Mouse (Mus musculus): ENCODE results near the gene Gm42906.
A peak's percentile ranks its signal among the peaks of the same experiment; 100 is the strongest.

Gene Gm42906

DNA sequence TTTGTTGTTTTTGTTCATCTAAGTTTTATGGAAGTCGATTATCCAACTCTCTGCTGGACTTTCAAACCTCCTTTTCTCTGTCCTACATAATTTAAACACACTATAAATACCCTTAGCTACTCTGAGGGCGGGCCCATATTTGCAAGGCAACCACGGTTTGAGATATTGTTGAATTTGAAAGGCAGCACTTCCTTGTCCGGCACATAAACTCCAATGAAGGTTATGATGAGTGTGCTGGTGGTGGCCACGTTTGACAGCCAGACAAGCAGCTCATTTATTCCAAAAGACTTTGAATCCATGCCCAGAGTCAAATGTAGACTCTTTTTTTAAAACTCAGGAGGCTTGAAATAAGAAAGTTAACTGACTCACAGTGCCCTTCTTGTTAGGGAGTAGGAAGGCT, 33.3 kb downstream of the Gm42906 start:
- DNase-seq (ENCODE audit: low read depth, low spot score): no peak

DNA sequence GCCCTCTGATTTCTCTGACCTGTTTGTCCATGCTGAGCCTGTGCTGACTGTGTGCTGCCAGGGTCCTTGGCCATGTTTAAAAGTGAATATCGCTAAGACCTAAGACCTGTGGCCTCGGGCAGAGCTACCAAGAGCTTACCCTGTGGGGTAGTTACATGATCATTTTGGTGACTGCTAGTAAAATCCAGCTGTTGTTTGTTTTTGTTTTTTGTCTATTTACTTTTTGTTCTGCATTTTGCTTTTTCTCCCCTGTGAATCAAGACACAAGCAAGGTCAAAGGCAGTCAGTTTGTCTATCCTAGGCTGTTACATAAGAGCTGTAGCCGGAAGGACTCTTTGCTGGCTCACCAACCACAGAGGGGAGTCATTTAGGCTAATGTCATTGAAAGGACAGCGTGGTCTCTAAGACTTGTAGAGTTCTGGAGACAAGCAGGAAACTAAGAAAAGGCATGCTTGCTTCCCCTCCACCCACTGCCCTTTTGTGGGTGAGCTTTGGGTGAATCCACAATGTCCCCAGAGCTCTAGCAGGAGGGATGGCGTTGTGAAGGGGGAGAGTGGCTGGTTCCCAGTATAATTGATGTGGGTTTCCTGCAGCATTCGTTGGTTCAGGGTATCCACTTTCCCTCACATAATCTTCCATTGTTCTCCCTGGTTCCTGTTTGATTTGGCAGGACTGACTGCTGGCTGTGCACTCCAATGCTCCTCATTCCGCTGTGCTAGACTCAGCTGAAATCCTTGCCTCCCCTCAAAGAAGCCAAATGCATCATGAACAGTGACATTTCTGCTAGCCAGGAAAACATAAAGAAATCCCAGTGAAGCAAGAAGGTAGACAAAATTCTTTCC, 33.9 kb downstream of the Gm42906 start:
- DNase-seq (ENCODE audit: low read depth, low spot score): no peak

DNA sequence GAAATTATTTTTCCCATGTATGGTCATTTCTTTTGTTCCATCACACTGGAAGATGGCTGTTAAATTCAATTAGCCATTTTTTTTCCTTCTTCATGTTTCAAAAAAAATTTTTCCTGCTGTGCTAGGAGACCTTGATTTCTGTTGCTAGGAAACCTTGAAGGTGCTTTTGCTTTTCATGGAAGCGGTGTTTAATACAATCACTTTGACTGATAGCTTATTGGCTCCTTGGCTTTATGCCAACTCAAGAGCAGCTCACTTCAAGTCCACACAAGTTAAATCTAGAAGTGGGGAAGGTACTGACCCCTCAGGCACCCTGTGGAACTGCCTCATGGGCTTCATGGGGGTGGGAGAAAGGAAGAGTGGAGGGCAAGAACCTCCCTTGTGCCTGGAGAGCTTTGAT, 38.1 kb downstream of the Gm42906 start:
- no peak for DNase-seq (ENCODE audit: low read depth, low spot score)

GRCm38 (mm10) chr5:151379896-151380295, 48.1 kb downstream of the Gm42906 start:
- DNase-seq (ENCODE audit: low read depth, low spot score): no peak

GRCm38 (mm10) chr5:151379210-151379609, 48.8 kb downstream of the Gm42906 start:
- no peak for DNase-seq (ENCODE audit: low read depth, low spot score)

DNA sequence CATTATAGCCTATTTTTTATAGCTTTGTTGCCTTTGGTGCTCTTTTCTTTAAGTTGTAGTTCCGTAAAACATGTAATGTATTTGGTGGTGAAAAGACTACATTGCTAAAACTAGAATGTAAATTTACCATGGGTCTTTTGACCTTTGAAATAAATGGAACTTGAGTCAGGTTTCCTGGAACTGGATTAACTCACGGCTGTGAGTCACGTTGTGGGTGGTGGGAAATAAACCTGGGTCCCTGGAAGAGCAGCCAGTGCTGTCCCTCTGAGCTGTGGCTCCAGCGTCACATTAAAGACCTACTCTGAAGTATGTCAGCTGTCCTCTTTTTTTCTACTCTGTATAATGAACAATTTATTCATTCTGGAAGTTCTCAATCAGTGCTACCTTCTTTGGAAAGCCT, 51.0 kb downstream of the Gm42906 start:
- no peak for DNase-seq (ENCODE audit: low read depth, low spot score)

GRCm38 (mm10) chr5:151374825-151375224, 53.1 kb downstream of the Gm42906 start:
- DNase-seq (ENCODE audit: low read depth, low spot score): no peak

DNA sequence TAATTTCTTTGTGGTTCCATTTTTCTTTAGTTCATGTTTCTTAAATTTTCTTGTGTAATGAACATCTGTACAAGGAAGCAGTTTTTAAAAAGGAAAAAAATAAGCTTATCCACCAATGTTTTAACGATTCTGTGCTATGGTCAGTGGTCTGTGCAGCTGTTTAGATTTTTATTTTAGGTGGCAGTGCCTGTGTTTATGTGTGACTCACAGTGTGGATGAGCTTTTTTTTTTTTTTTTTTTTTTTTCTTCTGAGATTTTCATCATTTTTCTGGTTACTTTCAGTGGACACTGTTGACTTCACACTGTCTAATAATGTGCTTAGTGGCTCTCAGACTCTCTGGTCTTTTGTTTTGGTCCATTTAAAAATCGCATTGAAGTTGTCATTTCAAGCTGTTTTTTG, 56.8 kb downstream of the Gm42906 start:
- no peak for DNase-seq (ENCODE audit: low read depth, low spot score)

- no peak for DNase-seq (ENCODE audit: low read depth, low spot score)
Measured at GRCm38 (mm10) chr5:151369306-151369721, 58.6 kb downstream of the Gm42906 start.

GRCm38 (mm10) chr5:151368395-151369190, 59.4 kb downstream of the Gm42906 start:
- peak; percentile 98 for DNase-seq (ENCODE audit: low read depth, low spot score)

DNA sequence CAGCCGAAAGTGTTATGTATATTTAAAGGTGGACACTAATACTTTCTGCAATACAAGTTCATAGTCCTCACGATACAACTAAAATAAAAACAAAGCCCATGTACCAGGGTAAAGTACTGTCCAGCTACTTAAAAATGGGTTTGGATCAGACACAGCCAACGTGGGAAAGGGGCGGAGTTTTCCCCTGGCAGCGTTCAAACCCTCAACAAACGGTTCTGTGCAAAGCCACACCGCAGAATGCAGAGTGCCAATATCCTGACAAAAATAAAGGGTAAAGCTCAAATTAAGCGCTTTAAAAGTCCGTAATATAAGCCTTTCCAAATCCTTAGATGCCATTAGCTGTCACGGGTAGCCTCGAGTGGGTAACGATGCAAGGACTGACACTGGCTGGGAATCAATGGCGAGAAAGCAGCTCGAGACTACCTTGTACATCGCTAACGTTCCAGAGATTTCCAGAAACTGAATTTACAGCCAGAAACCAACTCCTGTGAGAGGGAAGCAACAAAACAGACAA, 60.0 kb downstream of the Gm42906 start:
- no peak for DNase-seq (ENCODE audit: low read depth, low spot score)

GRCm38 (mm10) chr5:151367317-151367716, 60.6 kb downstream of the Gm42906 start:
- DNase-seq (ENCODE audit: low read depth, low spot score): no peak

GRCm38 (mm10) chr5:151363343-151364000, 64.5 kb downstream of the Gm42906 start:
- no peak for DNase-seq (ENCODE audit: low read depth, low spot score)

DNA sequence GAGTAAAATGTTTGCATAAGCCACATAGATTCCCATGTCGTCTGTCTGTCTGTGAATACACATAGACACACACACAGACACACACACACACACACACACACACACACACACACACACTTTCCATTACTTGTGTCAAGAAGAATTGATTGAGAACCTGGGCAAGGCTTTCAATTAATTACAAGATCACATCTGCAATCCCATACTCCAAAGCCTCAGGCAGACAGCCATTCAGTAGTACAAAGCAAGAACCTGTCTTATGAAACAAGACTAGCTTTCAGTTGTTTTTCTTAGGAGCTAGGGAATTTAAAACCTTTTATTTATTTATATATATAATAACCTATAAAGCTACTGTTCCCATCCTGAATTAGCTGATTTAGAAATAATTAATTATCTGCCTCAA, 78.3 kb downstream of the Gm42906 start:
- no peak for DNase-seq (ENCODE audit: low read depth, low spot score)

- no peak for DNase-seq (ENCODE audit: low read depth, low spot score)
Measured at GRCm38 (mm10) chr5:151348418-151348817, 79.5 kb downstream of the Gm42906 start.

DNA sequence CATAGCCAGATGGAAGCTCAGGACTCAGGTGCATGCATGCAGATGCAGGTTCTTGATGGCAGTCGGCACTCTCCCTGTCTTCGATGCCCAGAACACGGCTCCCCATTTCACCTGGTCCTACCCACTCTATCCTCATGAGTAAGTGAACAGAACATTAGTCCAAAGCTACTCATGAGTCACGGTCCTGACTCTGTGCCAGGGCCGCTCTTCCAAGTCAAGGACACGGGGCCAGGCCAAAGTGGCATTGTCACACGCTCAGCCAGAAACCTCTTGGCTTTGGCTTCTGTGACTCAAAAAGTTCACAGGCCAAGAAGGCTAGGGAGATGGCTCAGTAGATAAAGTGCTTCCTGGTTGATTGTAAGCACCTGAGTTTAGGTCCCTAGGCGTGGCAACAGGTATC, 81.3 kb downstream of the Gm42906 start:
- DNase-seq (ENCODE audit: low read depth, low spot score): no peak

DNA sequence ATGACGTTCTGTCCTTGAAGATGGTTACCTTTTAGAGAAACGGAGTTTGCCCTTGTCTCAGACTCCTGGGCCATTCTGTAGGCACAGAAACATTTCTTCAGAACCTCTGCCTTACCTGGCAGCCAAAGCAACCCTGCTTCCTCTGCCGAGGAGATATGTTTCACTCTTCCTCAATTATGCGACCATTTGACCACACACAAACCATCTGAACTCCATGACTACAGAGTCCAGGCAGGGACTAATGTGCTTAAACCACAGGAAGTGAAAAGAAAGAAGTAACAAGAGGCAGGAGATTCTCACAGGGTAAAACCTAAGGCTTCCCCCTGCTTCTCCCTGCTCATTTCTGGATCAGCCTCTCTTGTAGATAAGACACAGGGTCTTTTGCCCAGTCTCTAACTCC, 83.2 kb downstream of the Gm42906 start:
- DNase-seq (ENCODE audit: low read depth, low spot score): no peak

- DNase-seq (ENCODE audit: low read depth, low spot score): no peak
Measured at GRCm38 (mm10) chr5:151333686-151334085, 94.3 kb downstream of the Gm42906 start.

GRCm38 (mm10) chr5:151333191-151333594, 94.8 kb downstream of the Gm42906 start:
- no peak for DNase-seq (ENCODE audit: low read depth, low spot score)

DNA sequence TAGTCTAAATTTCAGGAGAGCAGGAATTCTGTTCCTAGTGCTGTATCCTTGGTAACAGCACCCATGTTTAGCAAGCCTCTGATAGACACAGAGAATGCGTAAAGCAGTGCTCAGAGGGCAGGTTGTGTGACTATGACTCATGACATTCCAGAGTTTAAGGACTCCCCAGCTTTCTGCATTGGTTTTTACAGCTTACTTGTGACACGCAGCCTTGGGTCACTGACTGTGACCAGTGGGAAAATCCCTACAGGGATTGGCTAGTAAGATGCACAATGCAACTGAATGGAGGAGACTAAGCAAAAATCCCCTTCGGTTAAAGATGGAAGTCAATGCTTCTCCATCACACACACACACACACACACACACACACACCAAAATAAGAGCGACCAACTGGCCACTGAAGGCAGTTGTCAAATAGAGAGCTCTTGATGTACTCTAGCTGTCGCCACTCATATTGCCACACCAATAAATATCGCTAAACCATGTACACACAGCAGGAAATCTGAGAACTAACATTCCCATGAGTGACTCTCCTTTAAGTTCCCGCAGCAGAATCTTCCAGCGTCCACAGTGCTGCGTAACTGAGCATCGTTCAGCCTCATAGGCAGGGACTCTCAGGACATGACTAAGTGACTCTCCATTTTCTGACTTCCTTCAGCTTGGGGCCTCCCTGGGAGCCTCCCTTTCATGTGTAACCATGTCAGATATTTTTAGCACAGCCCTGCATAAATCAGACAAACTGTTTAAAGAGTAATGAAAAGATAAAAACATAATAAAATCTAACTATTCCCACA, 112.0 kb downstream of the Gm42906 start:
- no peak for DNase-seq (ENCODE audit: low read depth, low spot score)

- DNase-seq (ENCODE audit: low read depth, low spot score): no peak
Measured at GRCm38 (mm10) chr5:151300286-151300685, 127.7 kb downstream of the Gm42906 start.

Data from retina, adult 2 months (tissue).